Mouse (Mus musculus) T-helper 1 cell (primary cell): ENCODE data around the gene Lcp1.

Experiments
- in situ Hi-C: fragments of 300-600 bp; cut with MboI, MseI; formaldehyde crosslinking; loops from one replicate; pipeline ENCODE4 v1.15.1; 2025; ENCODE audit warnings: high pct_unique_total_duplicates

The Lcp1 gene

GRCm38 (mm10) chr14:75176425-75177045 lies 45.6 kb downstream of the Lcp1 start:
- in situ Hi-C loops, result loop anchor here (25.0 kb wide), 1 partner anchor 289 kb away; no protein-coding TSS in a partner anchor

GRCm38 (mm10) chr14:75177400-75177799 lies 46.5 kb downstream of the Lcp1 start:
- in situ Hi-C loops, result loop anchor here (25.0 kb wide), 1 partner anchor 290 kb away; no protein-coding TSS in a partner anchor

- in situ Hi-C loops, result loop anchor here (25.0 kb wide), 1 partner anchor 291 kb away; no protein-coding TSS in a partner anchor
Observed at GRCm38 (mm10) chr14:75178384-75178793, 47.5 kb downstream of the Lcp1 start.

GRCm38 (mm10) chr14:75178801-75179211 lies 47.9 kb downstream of the Lcp1 start:
- in situ Hi-C loops, result loop anchor here (25.0 kb wide), 1 partner anchor 292 kb away; no protein-coding TSS in a partner anchor

GRCm38 (mm10) chr14:75179255-75179963 lies 48.5 kb downstream of the Lcp1 start:
- in situ Hi-C loops, result loop anchor here (25.0 kb wide), 1 partner anchor 292 kb away; no protein-coding TSS in a partner anchor

- in situ Hi-C loops, result loop anchor here (25.0 kb wide), 1 partner anchor 293 kb away; no protein-coding TSS in a partner anchor
Observed at GRCm38 (mm10) chr14:75180551-75180978, 49.7 kb downstream of the Lcp1 start.

GRCm38 (mm10) chr14:75181062-75181935 lies 50.4 kb downstream of the Lcp1 start:
- in situ Hi-C loops, result loop anchor here (25.0 kb wide), 1 partner anchor 294 kb away; no protein-coding TSS in a partner anchor

- in situ Hi-C loops, result loop anchor here (25.0 kb wide), 1 partner anchor 295 kb away; no protein-coding TSS in a partner anchor
Observed at GRCm38 (mm10) chr14:75182378-75182777, 51.5 kb downstream of the Lcp1 start.

GRCm38 (mm10) chr14:75182831-75183230 lies 51.9 kb downstream of the Lcp1 start:
- in situ Hi-C loops, result loop anchor here (25.0 kb wide), 1 partner anchor 296 kb away; no protein-coding TSS in a partner anchor

- in situ Hi-C loops, result loop anchor here (25.0 kb wide), 1 partner anchor 297 kb away; no protein-coding TSS in a partner anchor
Observed at GRCm38 (mm10) chr14:75184069-75184790, 53.3 kb downstream of the Lcp1 start.

GRCm38 (mm10) chr14:75185796-75186594 lies 55.1 kb downstream of the Lcp1 start:
- in situ Hi-C loops, result loop anchor here (25.0 kb wide), 1 partner anchor 299 kb away; no protein-coding TSS in a partner anchor

GRCm38 (mm10) chr14:75186858-75187415 lies 56.0 kb downstream of the Lcp1 start:
- in situ Hi-C loops, result loop anchor here (25.0 kb wide), 1 partner anchor 300 kb away; no protein-coding TSS in a partner anchor

GRCm38 (mm10) chr14:75188521-75188920 lies 57.6 kb downstream of the Lcp1 start:
- in situ Hi-C loops, result loop anchor here (25.0 kb wide), 1 partner anchor 301 kb away; no protein-coding TSS in a partner anchor

- in situ Hi-C loops, result loop anchor here (25.0 kb wide), 1 partner anchor 302 kb away; no protein-coding TSS in a partner anchor
Observed at GRCm38 (mm10) chr14:75189031-75189430, 58.1 kb downstream of the Lcp1 start.

GRCm38 (mm10) chr14:75190683-75191082 lies 59.8 kb downstream of the Lcp1 start:
- in situ Hi-C loops, result loop anchor here (25.0 kb wide), 1 partner anchor 303 kb away; no protein-coding TSS in a partner anchor

GRCm38 (mm10) chr14:75192427-75192826 lies 61.5 kb downstream of the Lcp1 start:
- in situ Hi-C loops, result loop anchor here (25.0 kb wide), 1 partner anchor 305 kb away; no protein-coding TSS in a partner anchor

GRCm38 (mm10) chr14:75192858-75193257 lies 62.0 kb downstream of the Lcp1 start:
- in situ Hi-C loops, result loop anchor here (25.0 kb wide), 1 partner anchor 306 kb away; no protein-coding TSS in a partner anchor

- in situ Hi-C loops, result loop anchor here (25.0 kb wide), 1 partner anchor 308 kb away; no protein-coding TSS in a partner anchor
Observed at GRCm38 (mm10) chr14:75195530-75195929, 64.6 kb downstream of the Lcp1 start.

GRCm38 (mm10) chr14:75197027-75197426 lies 66.1 kb downstream of the Lcp1 start:
- in situ Hi-C loops, result loop anchor here (25.0 kb wide), 1 partner anchor 310 kb away; no protein-coding TSS in a partner anchor
